Mouse (Mus musculus) hindbrain, embryonic 16.5 days (tissue): Measurements from ENCODE around the gene Gm17660. TPM values are rescaled to one million over a fixed set of nuclear protein-coding genes. Genes with fewer than 3 reads are reported as not detected.

Experiments used
- ATAC-seq: fragments of 200-750 bp; cut with Nextera tagmentation; 2 replicates; pipeline ENCODE4 v1.8.0; 2017; ENCODE audit warnings: moderate TSS enrichment, moderate library complexity
- H3K27ac ChIP-seq: fragments of 300-500 bp; sonication (generic); 2 replicates; pipeline ENCODE4 v1.5.1; 2014; ENCODE audit warnings: low read depth, mild to moderate bottlenecking, control low read depth, low read length, moderate library complexity
- H3K27me3 ChIP-seq: fragments of 300-500 bp; sonication (generic); replicated peaks from 2 replicates; pipeline ENCODE4 v1.6.1; 2014; ENCODE audit warnings: low read length; ENCODE audit not compliant: control insufficient read depth, insufficient read depth
- H3K36me3 ChIP-seq: fragments of 300-500 bp; sonication (generic); 2 replicates; pipeline ENCODE4 v1.6.1; 2014; ENCODE audit warnings: mild to moderate bottlenecking, low read length, moderate library complexity, mixed read lengths; ENCODE audit not compliant: control insufficient read depth, insufficient read depth
- H3K4me1 ChIP-seq: fragments of 300-500 bp; sonication (generic); 2 replicates; pipeline ENCODE4 v1.6.1; 2014; ENCODE audit warnings: low read depth, low read length; ENCODE audit not compliant: control insufficient read depth, insufficient read depth
- H3K4me2 ChIP-seq: fragments of 300-500 bp; sonication (generic); 2 replicates; pipeline ENCODE4 v1.6.1; 2014; ENCODE audit warnings: mild to moderate bottlenecking, low read length, control low read depth, moderate library complexity
- H3K4me3 ChIP-seq: fragments of 300-500 bp; sonication (generic); 2 replicates; pipeline ENCODE4 v1.5.1; 2014; ENCODE audit warnings: mild to moderate bottlenecking, low read length, control low read depth, moderate library complexity
- H3K9ac ChIP-seq: fragments of 300-500 bp; sonication (generic); 2 replicates; pipeline ENCODE4 v1.6.1; 2014; ENCODE audit warnings: low read depth, mild to moderate bottlenecking, control low read depth, low read length, moderate library complexity
- H3K9me3 ChIP-seq: fragments of 300-500 bp; sonication (generic); 2 replicates; pipeline ENCODE4 v1.6.1; 2014; ENCODE audit warnings: mild to moderate bottlenecking, low read length, moderate library complexity; ENCODE audit not compliant: control insufficient read depth
- WGBS: fragments of 180-500 bp; shearing (Covaris S2); extraction: QIAGEN DNeasy Blood & Tissue Kit; methylation state at CpG from one replicate; pipeline ENCODE4 v1.1.7; 2014; 5-methylcytosine and 5-hydroxymethylcytosine counted together
- polyA plus RNA-seq: library from polyadenylated mRNA; unstranded; fragments of >200 nt; fragmentation: Nextera tagmentation; extraction: Ambion mirVana; gene quantifications from 2 replicates; pipeline ENCODE4 v1.2.1, GENCODE M21; 2015

Gene Gm17660
- polyA plus RNA-seq, 1 experiment from 2014 or later: 0.44 TPM

GRCm38 (mm10) chr5:104110171-104110920 is 32.9 kb upstream of the Gm17660 start:
- no peaks in the 10 kb centered on the region for H3K9me3 ChIP-seq
- H3K36me3 ChIP-seq: no peaks in the 10 kb centered on the region
- peak overlapping the region; percentile 53 for H3K4me2 ChIP-seq
- H3K9ac ChIP-seq: peak overlapping the region; percentile 33
- H3K27ac ChIP-seq: peak overlapping the region; percentile 83
- WGBS: 6% methylated on average over 9 of the region's 9 CpGs
- H3K4me1 ChIP-seq: peaks cover 43% of the 10 kb centered on the region
- ATAC-seq: peak; percentile 87
- H3K4me3 ChIP-seq: peak overlapping the region; percentile 20
- no peaks in the 10 kb centered on the region for H3K27me3 ChIP-seq

- Histone ChIP-seq H3K27ac (peak overlapping the region; percentile 83), H3K9ac (peak overlapping the region; percentile 11; the same call in 1 of the 2 replicates), H3K9me3 (no peaks in the 10 kb centered on the region), H3K27me3 (no peaks in the 10 kb centered on the region), H3K4me2 (peak overlapping the region; percentile 53), H3K4me3 (peak overlapping the region; percentile 25), H3K36me3 (no peaks in the 10 kb centered on the region), H3K4me1 (peaks cover 43% of the 10 kb centered on the region)
- no peak for ATAC-seq
- WGBS: 14% methylated on average over 3 of the region's 3 CpGs
Observed at GRCm38 (mm10) chr5:104109516-104109915, 32.1 kb upstream of the Gm17660 start.

- 6% methylated on average over 18 of the region's 18 CpGs for WGBS
- Histone ChIP-seq H3K27ac (peak overlapping the region; percentile 83), H3K4me2 (peak overlapping the region; percentile 53), H3K4me1 (peaks cover 41% of the 10 kb centered on the region), H3K9ac (peak overlapping the region; percentile 51; the same call in 1 of the 2 replicates), H3K4me3 (peak overlapping the region; percentile 25), H3K27me3 (no peaks in the 10 kb centered on the region), H3K9me3 (no peaks in the 10 kb centered on the region), H3K36me3 (no peaks in the 10 kb centered on the region)
- peak; percentile 29 for ATAC-seq
Observed at GRCm38 (mm10) chr5:104108879-104109369, 31.5 kb upstream of the Gm17660 start.

DNA sequence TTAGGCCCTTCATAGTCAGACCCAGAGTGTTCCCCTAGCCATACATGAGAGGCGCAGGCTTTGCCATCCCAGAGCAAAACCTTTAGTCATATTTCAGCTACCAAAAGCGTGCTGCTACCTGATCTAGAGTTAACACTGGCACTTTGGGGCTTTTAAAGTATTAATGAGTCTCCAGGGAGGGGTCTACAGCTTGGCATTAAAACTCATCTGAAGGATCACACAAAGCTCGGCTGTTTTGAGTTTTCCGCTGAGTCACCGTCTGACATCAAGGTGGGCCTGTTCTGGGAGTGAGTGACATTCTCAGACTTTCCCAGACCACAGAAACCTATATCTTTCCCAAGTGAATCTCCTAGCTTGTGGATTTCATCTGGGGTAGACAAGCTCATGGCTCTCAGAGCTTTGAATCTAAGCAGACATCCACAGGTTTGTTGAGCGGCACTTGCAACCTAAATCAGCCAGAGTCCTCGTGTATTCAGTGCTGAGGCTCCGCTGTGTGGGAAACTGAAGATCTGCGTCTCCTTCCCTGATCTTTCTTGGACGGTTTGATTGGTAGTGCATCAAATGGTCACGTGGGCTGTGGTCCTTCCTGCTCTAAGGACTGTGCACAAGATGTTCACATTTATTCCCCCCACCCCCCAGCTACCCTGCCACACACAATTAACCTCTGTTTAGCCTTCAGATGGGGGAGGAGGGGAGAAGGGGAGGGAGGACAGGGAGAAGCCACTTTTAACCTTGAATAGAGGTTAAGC is 30.9 kb upstream of the Gm17660 start:
- peak overlapping the region; percentile 83 for H3K27ac ChIP-seq
- peak; percentile 48 for ATAC-seq
- peaks cover 35% of the 10 kb centered on the region for H3K4me1 ChIP-seq
- no peaks in the 10 kb centered on the region for H3K9me3 ChIP-seq
- peak overlapping the region; percentile 25 for H3K4me3 ChIP-seq
- peak overlapping the region; percentile 51; the same call in 1 of the 2 replicates for H3K9ac ChIP-seq
- H3K27me3 ChIP-seq: no peaks in the 10 kb centered on the region
- WGBS: 33% methylated on average over 11 of the region's 11 CpGs
- H3K36me3 ChIP-seq: no peaks in the 10 kb centered on the region
- H3K4me2 ChIP-seq: peak overlapping the region; percentile 53

- Histone ChIP-seq H3K4me1 (peaks cover 19% of the 10 kb centered on the region), H3K9me3 (no peaks in the 10 kb centered on the region), H3K27me3 (no peaks in the 10 kb centered on the region), H3K36me3 (no peaks in the 10 kb centered on the region), H3K27ac (no peak overlapping the region), H3K4me2 (no peak overlapping the region), H3K4me3 (no peak overlapping the region), H3K9ac (no peak overlapping the region)
- no peak for ATAC-seq
- 37% methylated on average over 2 of the region's 2 CpGs for WGBS
Observed at GRCm38 (mm10) chr5:104104111-104104510, 26.7 kb upstream of the Gm17660 start.

DNA sequence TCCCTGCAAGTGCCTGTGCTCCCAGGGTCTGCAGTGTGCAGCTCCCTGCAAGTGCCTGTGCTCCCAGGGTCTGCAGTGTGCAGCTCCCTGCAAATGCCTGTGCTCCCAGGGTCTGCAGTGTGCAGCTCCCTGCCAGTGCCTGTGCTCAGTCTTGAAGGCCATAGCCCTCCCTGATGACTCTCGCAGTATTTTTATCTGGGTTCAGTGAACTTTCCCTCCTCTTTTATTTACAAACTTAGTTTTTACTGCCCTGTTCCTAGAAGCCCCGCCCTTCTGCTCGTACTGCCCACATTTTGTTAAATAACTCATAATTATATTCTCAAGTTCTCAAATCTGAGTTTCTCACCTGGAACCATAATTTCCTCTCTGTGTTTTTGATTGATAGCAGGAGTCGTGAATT is 25.8 kb upstream of the Gm17660 start:
- no peak for ATAC-seq
- Histone ChIP-seq H3K9ac (no peak overlapping the region), H3K4me3 (no peak overlapping the region), H3K4me2 (no peak overlapping the region), H3K9me3 (no peaks in the 10 kb centered on the region), H3K27ac (peak overlapping the region; percentile 71; the same call in 1 of the 2 replicates), H3K27me3 (no peaks in the 10 kb centered on the region), H3K36me3 (no peaks in the 10 kb centered on the region), H3K4me1 (peaks cover 9% of the 10 kb centered on the region)
- WGBS: 75% methylated on average over 4 of the region's 4 CpGs

GRCm38 (mm10) chr5:104101678-104102531 is 24.5 kb upstream of the Gm17660 start:
- H3K27ac ChIP-seq: peak overlapping the region; percentile 71
- H3K4me1 ChIP-seq: peaks cover 4% of the 10 kb centered on the region; the same call in 1 of the 2 replicates
- H3K4me2 ChIP-seq: no peak overlapping the region
- WGBS: 15% methylated on average over 10 of the region's 10 CpGs
- no peaks in the 10 kb centered on the region for H3K36me3 ChIP-seq
- no peaks in the 10 kb centered on the region for H3K9me3 ChIP-seq
- peak; percentile 82 for ATAC-seq
- H3K27me3 ChIP-seq: no peaks in the 10 kb centered on the region
- no peak overlapping the region for H3K4me3 ChIP-seq
- H3K9ac ChIP-seq: no peak overlapping the region; the same call in 1 of the 2 replicates

GRCm38 (mm10) chr5:104096078-104096938 is 18.9 kb upstream of the Gm17660 start:
- Histone ChIP-seq H3K9ac (no peak overlapping the region), H3K4me2 (no peak overlapping the region), H3K9me3 (no peaks in the 10 kb centered on the region), H3K4me3 (no peak overlapping the region), H3K27ac (0 out of 2 replicates have a peak overlapping the region, but pooled peaks have one; percentile 44), H3K4me1 (no peaks in the 10 kb centered on the region), H3K27me3 (no peaks in the 10 kb centered on the region), H3K36me3 (no peaks in the 10 kb centered on the region)
- ATAC-seq: no peak
- 81% methylated on average over 16 of the region's 16 CpGs for WGBS
